Mouse (Mus musculus): ENCODE measurements at regions not wholly inside any gene's neighbourhood (a gene's known extent, or its start where the extent isn't known, plus 50 kb on each side); places are given as distances from the start of the nearest gene placed in this dataset.
"Not testable (repeated sequence)": the region's sequence is repeated elsewhere in the genome, so short reads cannot be mapped to it uniquely, and the experiment has no call there.

GRCm38 (mm10) chr1:105900158-105900557 lies 90.0 kb upstream of the Zcchc2 start:
- no peak for DNase-seq

GRCm38 (mm10) chr1:105900920-105901319 lies 89.3 kb upstream of the Zcchc2 start:
- DNase-seq, result no peak

- DNase-seq, result no peak
Observed at GRCm38 (mm10) chr1:105903286-105904115, 86.7 kb upstream of the Zcchc2 start.

- no peak for DNase-seq
Observed at GRCm38 (mm10) chr1:105904737-105905136, 85.5 kb upstream of the Zcchc2 start.

- no peak for DNase-seq
Observed at GRCm38 (mm10) chr1:105905785-105906426, 84.3 kb upstream of the Zcchc2 start.

GRCm38 (mm10) chr1:105906427-105906798 lies 83.8 kb upstream of the Zcchc2 start:
- DNase-seq, result peak; percentile 28 to 56

- peak in 1 of 2 experiments; percentile 26 for DNase-seq
Observed at GRCm38 (mm10) chr1:105908029-105908876, 82.0 kb upstream of the Zcchc2 start.

GRCm38 (mm10) chr1:105909121-105909520 lies 81.1 kb upstream of the Zcchc2 start:
- DNase-seq, result no peak

- no peak for DNase-seq
Observed at GRCm38 (mm10) chr1:105911714-105912113, 78.5 kb upstream of the Zcchc2 start.

- DNase-seq, result no peak
Observed at GRCm38 (mm10) chr1:105921842-105922241, 68.4 kb upstream of the Zcchc2 start.

GRCm38 (mm10) chr1:105922586-105922985 lies 67.6 kb upstream of the Zcchc2 start:
- DNase-seq, result no peak

- no peak for DNase-seq
Observed at GRCm38 (mm10) chr1:105923001-105923400, 67.2 kb upstream of the Zcchc2 start.

- DNase-seq, result no peak
Observed at GRCm38 (mm10) chr1:105925617-105926370, 64.4 kb upstream of the Zcchc2 start.

- DNase-seq, result no peak
Observed at GRCm38 (mm10) chr1:105926871-105927270, 63.3 kb upstream of the Zcchc2 start.

GRCm38 (mm10) chr1:105930841-105931240 lies 59.4 kb upstream of the Zcchc2 start:
- DNase-seq, result no peak

GRCm38 (mm10) chr1:105934171-105934570 lies 56.0 kb upstream of the Zcchc2 start:
- DNase-seq, result not testable (repeated sequence)

Measured in kidney, postnatal 4 days (tissue).